Mouse (Mus musculus) heart, postnatal 0 days (tissue): ENCODE data around the gene Gm3336.

Experiments
- CTCF ChIP-seq: IDR thresholded peaks from 2 replicates; pipeline ENCODE4 v1.5.1; 2016; ENCODE audit warnings: antibody characterized with exemption, control low read depth, low read depth
- EP300 ChIP-seq: IDR thresholded peaks from 2 replicates; pipeline ENCODE4 v1.6.1; 2016; ENCODE audit warnings: antibody characterized with exemption, low read depth

- no peak for TF ChIP-seq CTCF
- TF ChIP-seq EP300 = no peak
Measured at GRCm38 (mm10) chr8:70737705-70738104, 19.4 kb downstream of the Gm3336 start.
